18 mouse cellular contexts compared by ENCODE assay signal in the genomic region with DNA sequence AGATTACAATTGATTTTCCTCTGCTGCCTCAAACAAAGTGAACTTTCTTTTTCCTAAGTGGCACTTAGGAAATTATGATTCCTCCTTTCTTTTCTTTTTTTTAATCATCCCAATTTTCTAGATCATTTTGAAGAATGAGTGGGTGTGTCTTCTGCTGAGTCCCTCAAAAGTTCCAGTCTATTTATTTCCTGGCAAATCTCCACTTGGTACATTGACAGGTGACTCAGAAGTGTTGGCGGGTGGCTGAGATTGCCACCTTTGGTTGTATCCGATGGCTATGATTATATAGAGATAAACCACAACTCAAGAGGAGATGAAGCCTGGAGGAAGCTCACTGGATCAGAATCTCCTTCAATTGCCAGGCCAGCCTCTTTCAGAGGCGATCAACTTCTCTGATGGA.
"Had no signal": no experiment of that assay in that cellular context is flagged by ENCODE, and none has a peak within 500 bp of the region (broad histone marks: within the 10 kb centered on the region; RNA-seq: fewer than 3 reads in every experiment).

No protein-coding gene starts in this region.

- H3K4me2 ChIP-seq: kidney, embryonic 15.5 days; limb, embryonic 12.5 days; limb, embryonic 15.5 days; liver, embryonic 13.5 days; midbrain, embryonic 11.5 days had no signal

- H3K4me3 ChIP-seq: kidney, embryonic 15.5 days; left cerebral cortex, adult 2 months; limb, embryonic 12.5 days; limb, embryonic 15.5 days; liver, embryonic 13.5 days had no signal

- DNase-seq: kidney, adult 8-10 months; kidney, postnatal 10 days; kidney, postnatal 36 days; layer of hippocampus, postnatal 36 days; left cerebral cortex, postnatal 4 days; liver, embryonic 13.5 days; lung, adult 2 months; lung, postnatal 14 days; lung, postnatal 4 days; midbrain, embryonic 14.5 days; right cerebral cortex, postnatal 25 days; thymus, adult 18-20 months; thymus, postnatal 36 days had no signal

- H3K9ac ChIP-seq: kidney, embryonic 15.5 days; limb, embryonic 12.5 days; limb, embryonic 15.5 days; liver, embryonic 13.5 days had no signal

- H3K4me1 ChIP-seq: limb, embryonic 15.5 days; liver, embryonic 13.5 days had no signal

- H3K27ac ChIP-seq: kidney, embryonic 15.5 days; left cerebral cortex, adult 2 months; limb, embryonic 12.5 days; limb, embryonic 15.5 days; liver, embryonic 13.5 days had no signal

- H3K36me3 ChIP-seq: kidney, embryonic 15.5 days; limb, embryonic 12.5 days; limb, embryonic 15.5 days; liver, embryonic 13.5 days had no signal

- H3K27me3 ChIP-seq: kidney, embryonic 15.5 days; limb, embryonic 12.5 days; limb, embryonic 15.5 days; liver, embryonic 13.5 days had no signal

- H3K9me3 ChIP-seq: kidney, embryonic 15.5 days; limb, embryonic 12.5 days; limb, embryonic 15.5 days; liver, embryonic 13.5 days had no signal
